Mouse (Mus musculus) splenic B cell, adult 2 months (primary cell): ENCODE data around the gene Acsm4.
"Not testable (repeated sequence)": the region's sequence is repeated elsewhere in the genome, so short reads cannot be mapped to it uniquely, and the experiment has no call there.

Experiments used
- DNase-seq: peaks from one replicate; pipeline ENCODE4 v3.0.0-alpha.2; 2011; ENCODE audit warnings: low read depth, low spot score
- H3K27me3 ChIP-seq: 2 replicates; pipeline ENCODE4 v1.6.1; 2012; ENCODE audit warnings: mild to moderate bottlenecking, low read length, moderate library complexity, mixed read lengths; ENCODE audit not compliant: control insufficient read depth, poor library complexity, insufficient read depth, severe bottlenecking
- H3K36me3 ChIP-seq: 2 replicates; pipeline ENCODE4 v1.6.1; 2012; ENCODE audit warnings: mild to moderate bottlenecking, low read length, moderate library complexity, mixed read lengths; ENCODE audit not compliant: control insufficient read depth, poor library complexity, insufficient read depth, severe bottlenecking

Gene Acsm4

GRCm38 (mm10) chr7:119739798-119740468, 50.1 kb downstream of the Acsm4 start:
- DNase-seq, H3K27me3 ChIP-seq, H3K36me3 ChIP-seq: not testable (repeated sequence)

- Histone ChIP-seq H3K36me3 (no peaks in the 10 kb centered on the region), H3K27me3 (no peaks in the 10 kb centered on the region)
- peak; percentile 29 for DNase-seq
These were observed 54.5 kb downstream of the Acsm4 start for GRCm38 (mm10) chr7:119744321-119744720.

GRCm38 (mm10) chr7:119745869-119746268, 56.0 kb downstream of the Acsm4 start:
- no peak for DNase-seq
- Histone ChIP-seq H3K36me3 (no peaks in the 10 kb centered on the region), H3K27me3 (no peaks in the 10 kb centered on the region)

- no peaks in the 10 kb centered on the region for H3K27me3 ChIP-seq
- no peaks in the 10 kb centered on the region for H3K36me3 ChIP-seq
- no peak for DNase-seq
These were observed 58.9 kb downstream of the Acsm4 start for GRCm38 (mm10) chr7:119748761-119749160.

GRCm38 (mm10) chr7:119749942-119750341, 60.1 kb downstream of the Acsm4 start:
- no peak for DNase-seq

GRCm38 (mm10) chr7:119753696-119754095, 63.9 kb downstream of the Acsm4 start:
- DNase-seq: no peak
- H3K36me3 ChIP-seq: no peaks in the 10 kb centered on the region
- no peaks in the 10 kb centered on the region for H3K27me3 ChIP-seq

More at GRCm38 (mm10) chr7:119749942-119750341, 60.1 kb downstream of the Acsm4 start:
- Histone ChIP-seq H3K36me3 (no peaks in the 10 kb centered on the region), H3K27me3 (no peaks in the 10 kb centered on the region)

GRCm38 (mm10) chr7:119760527-119760951, 70.7 kb downstream of the Acsm4 start, which contains the start of gene Acsm3:
Gene Acsm3, plus strand, starts transcription at chr7:119760923.
- Histone ChIP-seq H3K27me3 (no peaks in the 10 kb centered on the region), H3K36me3 (no peaks in the 10 kb centered on the region)
- DNase-seq: no peak

GRCm38 (mm10) chr7:119762166-119762697, 72.4 kb downstream of the Acsm4 start:
- no peaks in the 10 kb centered on the region for H3K36me3 ChIP-seq
- no peak for DNase-seq
- no peaks in the 10 kb centered on the region for H3K27me3 ChIP-seq
